In genomic region chr2:50373006-50373405, GRCm38 (mm10) we compare ENCODE assay signal across 10 mouse cellular contexts.
"Had no signal": no experiment of that assay in that cellular context is flagged by ENCODE, and none has a peak within 500 bp of the region (broad histone marks: within the 10 kb centered on the region; RNA-seq: fewer than 3 reads in every experiment).

No protein-coding gene starts in this region.

- H3K4me3 ChIP-seq: left cerebral cortex, adult 2 months; limb, embryonic 12.5 days; megakaryocyte, embryonic 14.5 days; midbrain, embryonic 15.5 days; neural tube, embryonic 12.5 days had no signal

- ATAC-seq: intestine, postnatal 0 days; midbrain, embryonic 15.5 days had no signal

- H3K27me3 ChIP-seq: limb, embryonic 12.5 days; megakaryocyte, embryonic 14.5 days; midbrain, embryonic 15.5 days; neural tube, embryonic 12.5 days had no signal

- H3K9ac ChIP-seq: limb, embryonic 12.5 days; liver, embryonic 14.5 days; midbrain, embryonic 15.5 days; neural tube, embryonic 12.5 days had no signal

- H3K4me2 ChIP-seq: limb, embryonic 12.5 days; midbrain, embryonic 11.5 days; midbrain, embryonic 15.5 days; neural tube, embryonic 12.5 days had no signal

- H3K4me1 ChIP-seq: megakaryocyte, embryonic 14.5 days; midbrain, embryonic 15.5 days had no signal

- H3K27ac ChIP-seq: left cerebral cortex, adult 2 months; limb, embryonic 12.5 days; liver, embryonic 14.5 days; midbrain, embryonic 15.5 days; neural tube, embryonic 12.5 days had no signal

- H3K9me3 ChIP-seq: limb, embryonic 12.5 days; midbrain, embryonic 15.5 days; neural tube, embryonic 12.5 days had no signal

- H3K36me3 ChIP-seq: limb, embryonic 12.5 days; midbrain, embryonic 15.5 days; neural tube, embryonic 12.5 days had no signal

- DNase-seq: lung, postnatal 4 days; thymus, postnatal 36 days had no signal
